Mouse (Mus musculus): ENCODE measurements at regions not wholly inside any gene's neighbourhood (a gene's known extent, or its start where the extent isn't known, plus 50 kb on each side); places are given as distances from the start of the nearest gene placed in this dataset.
"Not testable (repeated sequence)": the region's sequence is repeated elsewhere in the genome, so short reads cannot be mapped to it uniquely, and the experiment has no call there.

- H3K4me2 ChIP-seq (ENCODE audit: low read depth, low read length, poor library complexity, severe bottlenecking): no peak overlapping the region
- H3K27me3 ChIP-seq (ENCODE audit: insufficient read depth, low read length): no peaks in the 10 kb centered on the region
- no peaks in the 10 kb centered on the region for H3K4me1 ChIP-seq (ENCODE audit: insufficient read depth, low read length)
- WGBS: 68% methylated on average over 7 of the region's 7 CpGs
- no peak overlapping the region for H3K27ac ChIP-seq (ENCODE audit: low read depth, low read length)
- H3K36me3 ChIP-seq (ENCODE audit: insufficient read depth, low read length): no peaks in the 10 kb centered on the region
- H3K4me3 ChIP-seq (ENCODE audit: low read depth, low read length): no peak overlapping the region
- no peak for TF ChIP-seq CTCF (IDR thresholded peaks at IDR 0.05)
- no peaks in the 10 kb centered on the region for H3K9me3 ChIP-seq (ENCODE audit: low read length)
- no peak overlapping the region for H3K9ac ChIP-seq (replicated peaks; ENCODE audit: low read length, poor library complexity, severe bottlenecking)
- peak; percentile 50 for DNase-seq (ENCODE audit: low spot score)
- ATAC-seq (ENCODE audit: low FRiP score): no peak
Measured at GRCm38 (mm10) chr12:6638761-6639281, 1263.3 kb upstream of the Klhl29 start.

GRCm38 (mm10) chr12:6637771-6638305, 1262.4 kb upstream of the Klhl29 start:
- Histone ChIP-seq H3K27me3 (ENCODE audit: insufficient read depth, low read length) (no peaks in the 10 kb centered on the region), H3K9ac (replicated peaks; ENCODE audit: low read length, poor library complexity, severe bottlenecking) (no peak overlapping the region), H3K4me2 (ENCODE audit: low read depth, low read length, poor library complexity, severe bottlenecking) (no peak overlapping the region), H3K36me3 (ENCODE audit: insufficient read depth, low read length) (no peaks in the 10 kb centered on the region), H3K27ac (ENCODE audit: low read depth, low read length) (no peak overlapping the region), H3K4me3 (ENCODE audit: low read depth, low read length) (no peak overlapping the region), H3K9me3 (ENCODE audit: low read length) (no peaks in the 10 kb centered on the region), H3K4me1 (ENCODE audit: insufficient read depth, low read length) (no peaks in the 10 kb centered on the region)
- ATAC-seq (ENCODE audit: low FRiP score) (no peak), DNase-seq (ENCODE audit: low spot score) (peak; percentile 18)
- no peak for TF ChIP-seq CTCF (IDR thresholded peaks at IDR 0.05)
- WGBS: 71% methylated on average over 4 of the region's 4 CpGs

GRCm38 (mm10) chr12:6622575-6623146, 1247.2 kb upstream of the Klhl29 start:
- TF ChIP-seq CTCF (IDR thresholded peaks at IDR 0.05): no peak
- 5% methylated on average over 1 of the region's 1 CpGs for WGBS
- DNase-seq (ENCODE audit: low spot score) (no peak), ATAC-seq (ENCODE audit: low FRiP score) (no peak)
- no peaks in the 10 kb centered on the region for H3K27me3 ChIP-seq (ENCODE audit: insufficient read depth, low read length)
- no peak overlapping the region for H3K9ac ChIP-seq (replicated peaks; ENCODE audit: low read length, poor library complexity, severe bottlenecking)
- no peak overlapping the region for H3K27ac ChIP-seq (ENCODE audit: low read depth, low read length)
- H3K36me3 ChIP-seq (ENCODE audit: insufficient read depth, low read length): no peaks in the 10 kb centered on the region
- no peak overlapping the region for H3K4me2 ChIP-seq (ENCODE audit: low read depth, low read length, poor library complexity, severe bottlenecking)
- no peak overlapping the region for H3K4me3 ChIP-seq (ENCODE audit: low read depth, low read length)
- H3K4me1 ChIP-seq (ENCODE audit: insufficient read depth, low read length): no peaks in the 10 kb centered on the region
- no peaks in the 10 kb centered on the region for H3K9me3 ChIP-seq (ENCODE audit: low read length)

DNA sequence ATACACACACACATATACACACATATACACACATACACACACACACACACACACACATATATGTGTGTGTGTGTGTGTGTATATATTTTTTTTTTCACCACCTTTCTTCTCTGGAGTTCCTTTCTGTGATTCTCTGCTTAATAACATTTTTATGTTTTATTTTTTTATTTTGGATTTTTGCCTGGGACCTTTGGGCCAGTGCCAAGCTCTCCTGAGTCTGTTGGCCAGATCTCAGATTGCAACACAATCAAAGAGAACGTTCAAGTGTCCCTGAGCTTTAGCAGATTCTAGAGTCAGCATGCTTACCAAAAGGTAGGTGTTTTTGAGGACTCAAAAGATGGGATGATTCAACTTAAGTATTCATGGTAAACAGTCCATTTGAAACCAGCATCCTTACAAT, 1225.6 kb upstream of the Klhl29 start:
- H3K36me3 ChIP-seq (ENCODE audit: insufficient read depth, low read length): no peaks in the 10 kb centered on the region
- no peak for ATAC-seq (ENCODE audit: low FRiP score)
- no peaks in the 10 kb centered on the region for H3K9me3 ChIP-seq (ENCODE audit: low read length)
- 45% methylated on average over 1 of the region's 1 CpGs for WGBS
- H3K9ac ChIP-seq (replicated peaks; ENCODE audit: low read length, poor library complexity, severe bottlenecking): no peak overlapping the region
- no peaks in the 10 kb centered on the region for H3K27me3 ChIP-seq (ENCODE audit: insufficient read depth, low read length)
- H3K4me2 ChIP-seq (ENCODE audit: low read depth, low read length, poor library complexity, severe bottlenecking): no peak overlapping the region
- no peaks in the 10 kb centered on the region for H3K4me1 ChIP-seq (ENCODE audit: insufficient read depth, low read length)
- no peak for DNase-seq (ENCODE audit: low spot score)
- no peak overlapping the region for H3K4me3 ChIP-seq (ENCODE audit: low read depth, low read length)
- no peak overlapping the region for H3K27ac ChIP-seq (ENCODE audit: low read depth, low read length)
- no peak for TF ChIP-seq CTCF (IDR thresholded peaks at IDR 0.05)

- H3K4me3 ChIP-seq (ENCODE audit: low read depth, low read length); ATAC-seq (ENCODE audit: low FRiP score); H3K4me1 ChIP-seq (ENCODE audit: insufficient read depth, low read length); H3K9me3 ChIP-seq (ENCODE audit: low read length); DNase-seq (ENCODE audit: low spot score); H3K9ac ChIP-seq (replicated peaks; ENCODE audit: low read length, poor library complexity, severe bottlenecking); H3K4me2 ChIP-seq (ENCODE audit: low read depth, low read length, poor library complexity, severe bottlenecking); H3K27me3 ChIP-seq (ENCODE audit: insufficient read depth, low read length); H3K36me3 ChIP-seq (ENCODE audit: insufficient read depth, low read length); H3K27ac ChIP-seq (ENCODE audit: low read depth, low read length): not testable (repeated sequence)
- WGBS: 33% methylated on average over 3 of the region's 3 CpGs
Measured at GRCm38 (mm10) chr12:6595484-6595883, 1220.0 kb upstream of the Klhl29 start.

GRCm38 (mm10) chr12:6590231-6590630, 1214.7 kb upstream of the Klhl29 start:
- no peaks in the 10 kb centered on the region for H3K4me1 ChIP-seq (ENCODE audit: insufficient read depth, low read length)
- no peak overlapping the region for H3K27ac ChIP-seq (ENCODE audit: low read depth, low read length)
- DNase-seq (ENCODE audit: low spot score) (peak; percentile 8), ATAC-seq (ENCODE audit: low FRiP score) (no peak)
- no peaks in the 10 kb centered on the region for H3K27me3 ChIP-seq (ENCODE audit: insufficient read depth, low read length)
- no peak overlapping the region for H3K9ac ChIP-seq (replicated peaks; ENCODE audit: low read length, poor library complexity, severe bottlenecking)
- no peak overlapping the region for H3K4me3 ChIP-seq (ENCODE audit: low read depth, low read length)
- WGBS: 54% methylated on average over 2 of the region's 2 CpGs
- no peak overlapping the region for H3K4me2 ChIP-seq (ENCODE audit: low read depth, low read length, poor library complexity, severe bottlenecking)
- no peaks in the 10 kb centered on the region for H3K9me3 ChIP-seq (ENCODE audit: low read length)
- no peak for TF ChIP-seq CTCF (IDR thresholded peaks at IDR 0.05)
- no peaks in the 10 kb centered on the region for H3K36me3 ChIP-seq (ENCODE audit: insufficient read depth, low read length)

Data from midbrain, postnatal 0 days (tissue).